Mouse (Mus musculus) MEL (cell line): Measurements from ENCODE around the gene Snrpd3. TPM values are rescaled to one million over a fixed set of nuclear protein-coding genes. Genes with fewer than 3 reads are reported as not detected.

Experiments
- DNase-seq: peaks from one replicate; pipeline ENCODE4 v3.0.0; 2011; ENCODE audit warnings: low read depth, low spot score
- H3K27ac ChIP-seq: 2 replicates; pipeline ENCODE4 v1.5.1; 2012; ENCODE audit warnings: low read depth, mild to moderate bottlenecking, control low read depth, low read length, moderate library complexity; ENCODE audit not compliant: control insufficient read depth
- H3K27me3 ChIP-seq, 2 experiments: fragments of 150-350 bp in 1 of 2; sonication (generic) in 1 of 2; 2 replicates each; pipeline ENCODE4 v1.6.1; 2012; ENCODE audit warnings: low read length in 2 of 2, mild to moderate bottlenecking in 2 of 2, improper control_type of control experiment in 1 of 2, moderate library complexity in 1 of 2; ENCODE audit not compliant: insufficient read depth in 2 of 2, control insufficient read depth in 1 of 2
- H3K36me3 ChIP-seq, 2 experiments: 2 replicates each; pipeline ENCODE4 v1.6.1; 2012 to 2014; ENCODE audit warnings: low read length in 2 of 2, improper control_type of control experiment in 1 of 2, inconsistent platforms in 1 of 2, mild to moderate bottlenecking in 1 of 2; ENCODE audit not compliant: insufficient read depth in 2 of 2, control insufficient read depth in 1 of 2
- H3K4me1 ChIP-seq, 2 experiments: fragments of 150-350 bp in 1 of 2; sonication (generic) in 1 of 2; 2 replicates each; pipeline ENCODE4 v1.6.1; 2012; ENCODE audit warnings: low read length in 2 of 2, improper control_type of control experiment in 1 of 2, mild to moderate bottlenecking in 1 of 2; ENCODE audit not compliant: insufficient read depth in 2 of 2, control insufficient read depth in 1 of 2
- H3K4me3 ChIP-seq, 2 experiments: fragments of 150-350 bp in 1 of 2; sonication (generic) in 1 of 2; 2 replicates each; pipeline ENCODE4 v1.5.1; 2012; ENCODE audit warnings: low read depth in 2 of 2, low read length in 2 of 2, mild to moderate bottlenecking in 2 of 2, moderate library complexity in 2 of 2, control low read depth in 1 of 2, improper control_type of control experiment in 1 of 2; ENCODE audit not compliant: control insufficient read depth in 1 of 2, insufficient read depth in 1 of 2
- H3K79me2 ChIP-seq: 2 replicates; pipeline ENCODE4 v1.6.1; 2012; ENCODE audit warnings: mild to moderate bottlenecking, low read length, moderate library complexity; ENCODE audit not compliant: control insufficient read depth, poor library complexity, insufficient read depth
- H3K9ac ChIP-seq: 2 replicates; pipeline ENCODE4 v1.6.1; 2012; ENCODE audit warnings: low read depth, mild to moderate bottlenecking, control low read depth, low read length, moderate library complexity; ENCODE audit not compliant: control insufficient read depth, poor library complexity, severe bottlenecking
- H3K9me3 ChIP-seq: fragments of 150-350 bp; sonication (generic); replicated peaks from 2 replicates; pipeline ENCODE4 v1.6.1; 2012; ENCODE audit warnings: mild to moderate bottlenecking, low read length, improper control_type of control experiment, moderate library complexity; ENCODE audit not compliant: insufficient read depth
- CHD1 ChIP-seq: IDR thresholded peaks from 2 replicates; pipeline ENCODE4 v1.6.1; 2012; ENCODE audit warnings: low read depth, mild to moderate bottlenecking, inconsistent platforms, low read length, improper control_type of control experiment
- CTCF ChIP-seq, 3 experiments: IDR thresholded peaks in 2 of 3; conservative IDR thresholded peaks in 1 of 3; 2 replicates each; pipeline ENCODE4 v1.5.1; 2011 to 2012; ENCODE audit warnings: low read length in 3 of 3, low read depth in 2 of 3, mild to moderate bottlenecking in 2 of 3, improper control_type of control experiment in 1 of 3, inconsistent platforms in 1 of 3, mixed read lengths in 1 of 3, moderate library complexity in 1 of 3; ENCODE audit not compliant: control insufficient read depth in 1 of 3, insufficient read depth in 1 of 3, poor library complexity in 1 of 3, severe bottlenecking in 1 of 3
- ELF1 ChIP-seq: IDR thresholded peaks from 2 replicates; pipeline ENCODE4 v1.6.1; 2014; ENCODE audit warnings: low read depth, mild to moderate bottlenecking, inconsistent platforms, low read length, improper control_type of control experiment, moderate library complexity
- ETS1 ChIP-seq: IDR thresholded peaks from 2 replicates; pipeline ENCODE4 v1.6.1; 2012; ENCODE audit warnings: low read depth, mild to moderate bottlenecking, inconsistent platforms, low read length, improper control_type of control experiment, moderate library complexity
- GATA1 ChIP-seq: IDR thresholded peaks from 2 replicates; pipeline ENCODE4 v1.6.1; 2011; ENCODE audit warnings: low read depth, low read length, improper control_type of control experiment
- HCFC1 ChIP-seq: IDR thresholded peaks from 2 replicates; pipeline ENCODE4 v1.6.1; 2012; ENCODE audit warnings: low read depth, mild to moderate bottlenecking, inconsistent platforms, low read length, improper control_type of control experiment, moderate library complexity
- JUND ChIP-seq: IDR thresholded peaks from 2 replicates; pipeline ENCODE4 v1.6.1; 2011; ENCODE audit warnings: low read depth, mild to moderate bottlenecking, improper control_type of control experiment, low read length
- MAFK ChIP-seq: IDR thresholded peaks from 2 replicates; pipeline ENCODE4 v1.6.1; 2011; ENCODE audit warnings: low read depth, mild to moderate bottlenecking, low read length, improper control_type of control experiment, borderline replicate concordance
- MAX ChIP-seq: IDR thresholded peaks from 2 replicates; pipeline ENCODE4 v1.6.1; 2011; ENCODE audit warnings: low read length, improper control_type of control experiment
- MEF2A ChIP-seq: IDR thresholded peaks from 2 replicates; pipeline ENCODE4 v1.6.1; 2014; ENCODE audit warnings: low read depth, mild to moderate bottlenecking, inconsistent platforms, low read length, improper control_type of control experiment; ENCODE audit not compliant: poor library complexity, insufficient replicate concordance, severe bottlenecking; ENCODE audit errors: extremely low read depth
- MXI1 ChIP-seq: IDR thresholded peaks from 2 replicates; pipeline ENCODE4 v1.6.1; 2011; ENCODE audit warnings: mild to moderate bottlenecking, low read depth, low read length, improper control_type of control experiment
- MYC ChIP-seq: IDR thresholded peaks from 2 replicates; pipeline ENCODE4 v1.6.1; 2011; ENCODE audit warnings: low read depth, mild to moderate bottlenecking, low read length, improper control_type of control experiment, moderate library complexity
- POLR2AphosphoS2 ChIP-seq: IDR thresholded peaks from 2 replicates; pipeline ENCODE4 v1.6.1; 2011; ENCODE audit warnings: low read length, improper control_type of control experiment
- RAD21 ChIP-seq: IDR thresholded peaks from 2 replicates; pipeline ENCODE4 v1.6.1; 2011; ENCODE audit warnings: mild to moderate bottlenecking, low read depth, low read length, improper control_type of control experiment
- SIN3A ChIP-seq: IDR thresholded peaks from 2 replicates; pipeline ENCODE4 v1.6.1; 2012; ENCODE audit warnings: low read length, improper control_type of control experiment, inconsistent platforms
- SMC3 ChIP-seq: IDR thresholded peaks from 2 replicates; pipeline ENCODE4 v1.6.1; 2011; ENCODE audit warnings: low read depth, low read length, improper control_type of control experiment
- TCF12 ChIP-seq: IDR thresholded peaks from 2 replicates; pipeline ENCODE4 v1.6.1; 2014; ENCODE audit warnings: low read depth, mild to moderate bottlenecking, inconsistent platforms, low read length, improper control_type of control experiment, moderate library complexity
- ZC3H11A ChIP-seq: IDR thresholded peaks from 2 replicates; pipeline ENCODE4 v1.6.1; 2012; ENCODE audit warnings: low read depth, mild to moderate bottlenecking, inconsistent platforms, low read length, improper control_type of control experiment
- polyA plus RNA-seq, 2 experiments: library from polyadenylated mRNA; stranded (reverse) in 1 of 2; unstranded in 1 of 2; fragments of >175 nt in 1 of 2; fragments of >200 nt in 1 of 2; gene quantifications; 2 replicates each; pipeline versions ENCODE4 v1.2.1 to v1.2.4; 2012; ENCODE audit warnings: low replicate concordance in 2 of 2, low read depth in 1 of 2; ENCODE audit not compliant: insufficient read length in 2 of 2, insufficient read depth in 1 of 2, missing spikeins in 1 of 2
- total RNA-seq: library from RNA; depleted of rRNA; stranded (reverse); fragments of 300-350 nt; gene quantifications from 2 replicates; pipeline ENCODE4 v1.2.3, GENCODE M21; 2012

The Snrpd3 gene
- total and polyA plus RNA-seq, 3 experiments, result 155 to 643 TPM; not detected in 1

DNA sequence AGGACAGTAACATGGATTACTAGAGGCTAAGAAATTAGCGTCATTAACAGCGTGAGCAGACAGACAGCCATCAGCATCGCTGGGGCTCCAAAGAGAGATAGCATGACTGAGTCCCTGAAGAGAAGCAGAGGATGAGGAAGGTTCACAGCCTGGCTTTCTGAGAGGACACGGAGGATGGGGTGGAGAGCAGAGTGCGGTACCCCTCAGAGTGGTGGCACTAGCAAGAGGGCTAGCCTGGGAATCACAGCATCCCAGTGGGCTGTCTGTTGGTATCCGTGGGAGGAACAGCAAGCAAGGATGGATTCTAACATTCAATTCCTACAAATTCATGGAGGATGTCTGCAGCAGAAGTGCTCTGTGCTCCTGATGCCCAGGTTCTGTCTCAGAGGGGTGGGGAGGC lies 33.3 kb upstream of the Snrpd3 start:
- no peak overlapping the region for H3K27ac ChIP-seq
- no peak for DNase-seq

DNA sequence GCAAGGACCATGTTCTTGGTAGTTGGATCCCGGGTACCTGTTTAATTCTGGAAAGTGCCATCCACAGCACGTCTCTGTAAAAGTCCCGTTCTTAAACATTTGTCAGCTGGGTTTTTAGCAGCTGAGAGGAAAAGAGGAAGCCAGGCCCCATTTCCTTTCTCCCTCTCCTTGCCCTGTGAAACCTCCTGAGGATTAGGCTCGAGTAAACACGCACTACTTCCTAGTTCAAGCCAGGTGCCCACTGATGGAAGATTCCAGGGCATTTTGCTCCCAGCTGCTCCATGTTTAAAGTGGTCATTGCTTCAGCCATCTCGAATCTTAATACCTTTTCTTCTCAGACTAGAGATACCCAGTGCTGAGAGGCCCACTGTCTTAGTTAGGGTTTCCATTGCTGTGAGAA lies 32.6 kb upstream of the Snrpd3 start:
- 0 out of 4 replicates have a peak, but pooled peaks cover 1 to 2% of the 10 kb centered on the region in 2 experiments for H3K27me3 ChIP-seq
- H3K4me1 ChIP-seq, result peaks cover 0 to 2% of the 10 kb centered on the region in 2 experiments; a peak in 1 of 4 replicates
- H3K36me3 ChIP-seq, result peaks cover 0 to 5% of the 10 kb centered on the region in 2 experiments; a peak in 2 of 4 replicates
- no peak overlapping the region for H3K4me3 ChIP-seq
- no peak overlapping the region for H3K27ac ChIP-seq
- H3K9ac ChIP-seq, result no peak overlapping the region
- H3K9me3 ChIP-seq, result no peaks in the 10 kb centered on the region
- TF ChIP-seq SIN3A, result no peak
- no peak for TF ChIP-seq POLR2AphosphoS2
- TF ChIP-seq ZC3H11A, result no peak
- no peak for TF ChIP-seq MYC
- no peak for TF ChIP-seq TCF12
- TF ChIP-seq MAX, result no peak
- no peaks in the 10 kb centered on the region for H3K79me2 ChIP-seq
- DNase-seq, result no peak

More for the DNA sequence above, 33.3 kb upstream of the Snrpd3 start:
- Histone ChIP-seq H3K36me3 (peaks cover 0 to 2% of the 10 kb centered on the region in 2 experiments; a peak in 1 of 4 replicates), H3K9me3 (no peaks in the 10 kb centered on the region), H3K4me3 (no peak overlapping the region), H3K27me3 (0 out of 4 replicates have a peak, but pooled peaks cover 1 to 2% of the 10 kb centered on the region in 2 experiments), H3K9ac (no peak overlapping the region), H3K79me2 (no peaks in the 10 kb centered on the region), H3K4me1 (peaks cover 0 to under 1% of the 10 kb centered on the region in 2 experiments; a peak in 1 of 4 replicates)
- no peak for TF ChIP-seq HCFC1
- no peak for TF ChIP-seq RAD21

DNA sequence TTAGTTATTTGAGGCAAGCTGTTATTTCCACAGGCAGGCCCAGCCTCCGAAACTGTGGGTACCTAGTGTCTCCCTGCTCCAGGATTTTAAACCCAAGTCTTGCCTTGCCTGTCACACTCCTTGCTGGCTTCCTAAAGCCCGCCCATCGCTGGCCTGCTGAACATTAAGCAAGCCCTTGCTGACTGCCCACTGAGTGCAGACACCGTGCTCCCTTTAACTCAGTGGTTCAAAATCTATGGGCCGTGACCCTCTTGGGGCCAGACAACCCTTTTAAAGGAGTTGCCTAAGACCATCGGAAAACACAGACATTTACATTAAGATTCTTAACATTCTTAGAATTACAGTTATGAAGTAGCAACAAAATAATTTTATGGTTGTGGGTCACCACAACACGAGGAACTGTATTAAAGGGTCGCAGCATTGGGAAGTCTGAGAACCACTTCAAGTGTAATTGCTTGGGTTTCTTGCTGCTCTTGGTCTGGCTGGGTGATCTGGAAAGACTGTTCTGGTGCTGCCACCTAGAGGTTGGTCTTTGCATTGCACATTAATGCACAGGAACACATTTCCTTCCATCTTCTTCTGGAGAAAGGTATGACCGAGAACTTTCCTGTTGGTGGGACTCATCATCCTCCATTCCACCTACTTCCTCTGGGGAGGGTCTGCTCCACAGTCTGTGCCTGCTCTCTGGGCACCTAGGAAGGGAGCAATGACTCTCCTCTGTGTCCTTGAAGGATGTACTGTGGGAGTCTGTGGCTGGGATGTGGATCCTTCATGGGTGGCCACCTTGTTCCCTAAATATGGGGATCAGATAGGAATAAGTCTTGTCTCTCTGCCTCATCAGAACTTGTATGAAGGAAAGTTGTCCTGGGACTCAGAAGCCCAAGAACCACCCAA lies 31.0 kb upstream of the Snrpd3 start:
- peak; percentile 78 for DNase-seq
- Histone ChIP-seq H3K9me3 (no peaks in the 10 kb centered on the region), H3K4me3 (no peak overlapping the region), H3K27me3 (0 out of 4 replicates have a peak, but pooled peaks cover 1 to 2% of the 10 kb centered on the region in 2 experiments), H3K4me1 (peaks cover 2 to 3% of the 10 kb centered on the region in 2 experiments; a peak in 3 of 4 replicates), H3K27ac (no peak overlapping the region), H3K36me3 (peaks cover 0 to 7% of the 10 kb centered on the region in 2 experiments; a peak in 2 of 4 replicates), H3K9ac (no peak overlapping the region), H3K79me2 (no peaks in the 10 kb centered on the region)
- TF ChIP-seq MEF2A, result no peak
- TF ChIP-seq SMC3, result peak; percentile 70
- no peak for TF ChIP-seq MXI1
- no peak for TF ChIP-seq ELF1
- TF ChIP-seq MYC, result no peak
- no peak for TF ChIP-seq TCF12
- TF ChIP-seq MAX, result no peak
- TF ChIP-seq GATA1, result no peak
- TF ChIP-seq JUND, result no peak
- no peak for TF ChIP-seq MAFK
- TF ChIP-seq CHD1, result no peak
- peak; percentile 90 for TF ChIP-seq RAD21
- TF ChIP-seq ZC3H11A, result peak; percentile 52
- TF ChIP-seq CTCF (IDR thresholded peaks at IDR 0.05 in 2 of 3, conservative IDR thresholded peaks at IDR 0.05 in 1 of 3; ENCODE audit: control insufficient read depth in 1 of 3, insufficient read depth in 1 of 3, low read depth in 2 of 3, low read length in 3 of 3, poor library complexity in 1 of 3, severe bottlenecking in 1 of 3), result peak; percentile 78 to 88 (median 81)
- TF ChIP-seq ETS1, result no peak
- no peak for TF ChIP-seq POLR2AphosphoS2
